Mouse (Mus musculus): ENCODE results near the gene B2m. TPM values are rescaled to one million over a fixed set of nuclear protein-coding genes. Genes with fewer than 3 reads are reported as not detected.

Gene B2m
- polyA plus RNA-seq, 1 experiment from 2014 or later: 159 TPM

GRCm38 (mm10) chr2:122152850-122153249, 5.4 kb downstream of the B2m start:
- H3K4me2 ChIP-seq (ENCODE audit: low read depth, low read length): no peak overlapping the region
- no peak overlapping the region for H3K27ac ChIP-seq (replicated peaks; ENCODE audit: low read depth, low read length)
- H3K9me3 ChIP-seq (replicated peaks; ENCODE audit: control insufficient read depth, low read length): no peaks in the 10 kb centered on the region
- H3K36me3 ChIP-seq (replicated peaks; ENCODE audit: control insufficient read depth, insufficient read depth, low read depth, low read length): no peaks in the 10 kb centered on the region
- H3K4me1 ChIP-seq (ENCODE audit: control insufficient read depth, insufficient read depth, low read length): no peaks in the 10 kb centered on the region
- ATAC-seq (replicated peaks; ENCODE audit: insufficient number of reproducible peaks, low FRiP score, low TSS enrichment, low read depth) (no peak), DNase-seq (ENCODE audit: low spot score) (no peak)
- H3K9ac ChIP-seq (replicated peaks; ENCODE audit: low read length): no peak overlapping the region
- H3K4me3 ChIP-seq (ENCODE audit: low read depth, low read length): no peak overlapping the region
- H3K27me3 ChIP-seq (ENCODE audit: control insufficient read depth, insufficient read depth, low read length): no peaks in the 10 kb centered on the region
- 80% methylated on average over 3 of the region's 3 CpGs for WGBS

GRCm38 (mm10) chr2:122153681-122154365, 6.3 kb downstream of the B2m start:
- Histone ChIP-seq H3K4me2 (ENCODE audit: low read depth, low read length) (no peak overlapping the region), H3K9ac (replicated peaks; ENCODE audit: low read length) (no peak overlapping the region), H3K4me1 (ENCODE audit: control insufficient read depth, insufficient read depth, low read length) (no peaks in the 10 kb centered on the region), H3K27ac (replicated peaks; ENCODE audit: low read depth, low read length) (no peak overlapping the region), H3K9me3 (replicated peaks; ENCODE audit: control insufficient read depth, low read length) (no peaks in the 10 kb centered on the region), H3K36me3 (replicated peaks; ENCODE audit: control insufficient read depth, insufficient read depth, low read depth, low read length) (no peaks in the 10 kb centered on the region), H3K4me3 (ENCODE audit: low read depth, low read length) (no peak overlapping the region), H3K27me3 (ENCODE audit: control insufficient read depth, insufficient read depth, low read length) (no peaks in the 10 kb centered on the region)
- ATAC-seq (replicated peaks; ENCODE audit: insufficient number of reproducible peaks, low FRiP score, low TSS enrichment, low read depth): no peak
- 83% methylated on average over 7 of the region's 7 CpGs for WGBS
- DNase-seq (ENCODE audit: low spot score): no peak

- H3K36me3 ChIP-seq (replicated peaks; ENCODE audit: control insufficient read depth, insufficient read depth, low read depth, low read length): no peaks in the 10 kb centered on the region
- no peak overlapping the region for H3K27ac ChIP-seq (replicated peaks; ENCODE audit: low read depth, low read length)
- H3K4me3 ChIP-seq (ENCODE audit: low read depth, low read length): no peak overlapping the region
- no peaks in the 10 kb centered on the region for H3K9me3 ChIP-seq (replicated peaks; ENCODE audit: control insufficient read depth, low read length)
- no peak overlapping the region for H3K4me2 ChIP-seq (ENCODE audit: low read depth, low read length)
- H3K4me1 ChIP-seq (ENCODE audit: control insufficient read depth, insufficient read depth, low read length): no peaks in the 10 kb centered on the region
- WGBS: 84% methylated on average over 2 of the region's 2 CpGs
- H3K9ac ChIP-seq (replicated peaks; ENCODE audit: low read length): no peak overlapping the region
- ATAC-seq (replicated peaks; ENCODE audit: insufficient number of reproducible peaks, low FRiP score, low TSS enrichment, low read depth) (no peak), DNase-seq (ENCODE audit: low spot score) (no peak)
- H3K27me3 ChIP-seq (ENCODE audit: control insufficient read depth, insufficient read depth, low read length): no peaks in the 10 kb centered on the region
Observed at GRCm38 (mm10) chr2:122154479-122154878, 7.0 kb downstream of the B2m start.

GRCm38 (mm10) chr2:122155292-122155691, 7.8 kb downstream of the B2m start:
- 73% methylated on average over 2 of the region's 2 CpGs for WGBS

GRCm38 (mm10) chr2:122156051-122156700, 8.7 kb downstream of the B2m start:
- Histone ChIP-seq H3K9ac (replicated peaks; ENCODE audit: low read length) (no peak overlapping the region), H3K36me3 (replicated peaks; ENCODE audit: control insufficient read depth, insufficient read depth, low read depth, low read length) (no peaks in the 10 kb centered on the region), H3K4me1 (ENCODE audit: control insufficient read depth, insufficient read depth, low read length) (no peaks in the 10 kb centered on the region), H3K27ac (replicated peaks; ENCODE audit: low read depth, low read length) (no peak overlapping the region), H3K4me2 (ENCODE audit: low read depth, low read length) (no peak overlapping the region), H3K4me3 (ENCODE audit: low read depth, low read length) (no peak overlapping the region), H3K9me3 (replicated peaks; ENCODE audit: control insufficient read depth, low read length) (no peaks in the 10 kb centered on the region), H3K27me3 (ENCODE audit: control insufficient read depth, insufficient read depth, low read length) (no peaks in the 10 kb centered on the region)
- whole genome bisulfite sequencing: 88% methylated on average over 4 of the region's 4 CpGs
- no peak for ATAC-seq (replicated peaks; ENCODE audit: insufficient number of reproducible peaks, low FRiP score, low TSS enrichment, low read depth)
- DNase-seq (ENCODE audit: low spot score): no peak

More at GRCm38 (mm10) chr2:122155292-122155691, 7.8 kb downstream of the B2m start:
- no peak overlapping the region for H3K27ac ChIP-seq (replicated peaks; ENCODE audit: low read depth, low read length)
- no peaks in the 10 kb centered on the region for H3K9me3 ChIP-seq (replicated peaks; ENCODE audit: control insufficient read depth, low read length)
- H3K36me3 ChIP-seq (replicated peaks; ENCODE audit: control insufficient read depth, insufficient read depth, low read depth, low read length): no peaks in the 10 kb centered on the region
- DNase-seq (ENCODE audit: low spot score): no peak
- no peaks in the 10 kb centered on the region for H3K4me1 ChIP-seq (ENCODE audit: control insufficient read depth, insufficient read depth, low read length)
- no peak for ATAC-seq (replicated peaks; ENCODE audit: insufficient number of reproducible peaks, low FRiP score, low TSS enrichment, low read depth)
- no peak overlapping the region for H3K4me2 ChIP-seq (ENCODE audit: low read depth, low read length)
- H3K9ac ChIP-seq (replicated peaks; ENCODE audit: low read length): no peak overlapping the region
- no peaks in the 10 kb centered on the region for H3K27me3 ChIP-seq (ENCODE audit: control insufficient read depth, insufficient read depth, low read length)
- no peak overlapping the region for H3K4me3 ChIP-seq (ENCODE audit: low read depth, low read length)

- DNase-seq (ENCODE audit: low spot score) (no peak), ATAC-seq (replicated peaks; ENCODE audit: insufficient number of reproducible peaks, low FRiP score, low TSS enrichment, low read depth) (no peak)
- Histone ChIP-seq H3K27ac (replicated peaks; ENCODE audit: low read depth, low read length) (no peak overlapping the region), H3K4me1 (ENCODE audit: control insufficient read depth, insufficient read depth, low read length) (no peaks in the 10 kb centered on the region), H3K4me2 (ENCODE audit: low read depth, low read length) (no peak overlapping the region), H3K9me3 (replicated peaks; ENCODE audit: control insufficient read depth, low read length) (no peaks in the 10 kb centered on the region), H3K4me3 (ENCODE audit: low read depth, low read length) (no peak overlapping the region), H3K9ac (replicated peaks; ENCODE audit: low read length) (no peak overlapping the region), H3K36me3 (replicated peaks; ENCODE audit: control insufficient read depth, insufficient read depth, low read depth, low read length) (no peaks in the 10 kb centered on the region), H3K27me3 (ENCODE audit: control insufficient read depth, insufficient read depth, low read length) (no peaks in the 10 kb centered on the region)
Observed at GRCm38 (mm10) chr2:122157561-122157960, 10.1 kb downstream of the B2m start.

- H3K4me3 ChIP-seq (ENCODE audit: low read depth, low read length): no peak overlapping the region
- no peaks in the 10 kb centered on the region for H3K9me3 ChIP-seq (replicated peaks; ENCODE audit: control insufficient read depth, low read length)
- DNase-seq (ENCODE audit: low spot score) (no peak), ATAC-seq (replicated peaks; ENCODE audit: insufficient number of reproducible peaks, low FRiP score, low TSS enrichment, low read depth) (no peak)
- no peak overlapping the region for H3K4me2 ChIP-seq (ENCODE audit: low read depth, low read length)
- H3K36me3 ChIP-seq (replicated peaks; ENCODE audit: control insufficient read depth, insufficient read depth, low read depth, low read length): no peaks in the 10 kb centered on the region
- no peak overlapping the region for H3K9ac ChIP-seq (replicated peaks; ENCODE audit: low read length)
- H3K27ac ChIP-seq (replicated peaks; ENCODE audit: low read depth, low read length): no peak overlapping the region
- H3K27me3 ChIP-seq (ENCODE audit: control insufficient read depth, insufficient read depth, low read length): no peaks in the 10 kb centered on the region
- 64% methylated on average over 6 of the region's 6 CpGs for WGBS
- no peaks in the 10 kb centered on the region for H3K4me1 ChIP-seq (ENCODE audit: control insufficient read depth, insufficient read depth, low read length)
Observed at GRCm38 (mm10) chr2:122158362-122158802, 10.9 kb downstream of the B2m start.

- H3K4me1 ChIP-seq (ENCODE audit: control insufficient read depth, insufficient read depth, low read length): no peaks in the 10 kb centered on the region
- H3K4me3 ChIP-seq (ENCODE audit: low read depth, low read length): no peak overlapping the region
- WGBS: 84% methylated on average over 6 of the region's 6 CpGs
- H3K4me2 ChIP-seq (ENCODE audit: low read depth, low read length): no peak overlapping the region
- H3K9ac ChIP-seq (replicated peaks; ENCODE audit: low read length): no peak overlapping the region
- DNase-seq (ENCODE audit: low spot score) (no peak), ATAC-seq (replicated peaks; ENCODE audit: insufficient number of reproducible peaks, low FRiP score, low TSS enrichment, low read depth) (no peak)
- no peaks in the 10 kb centered on the region for H3K27me3 ChIP-seq (ENCODE audit: control insufficient read depth, insufficient read depth, low read length)
- H3K9me3 ChIP-seq (replicated peaks; ENCODE audit: control insufficient read depth, low read length): no peaks in the 10 kb centered on the region
- H3K36me3 ChIP-seq (replicated peaks; ENCODE audit: control insufficient read depth, insufficient read depth, low read depth, low read length): no peaks in the 10 kb centered on the region
- no peak overlapping the region for H3K27ac ChIP-seq (replicated peaks; ENCODE audit: low read depth, low read length)
Observed at GRCm38 (mm10) chr2:122159667-122160066, 12.2 kb downstream of the B2m start.
